Mouse (Mus musculus): ENCODE results near the gene Zfc3h1. TPM values are rescaled to one million over a fixed set of nuclear protein-coding genes. Genes with fewer than 3 reads are reported as not detected.

Gene Zfc3h1
- total RNA-seq, 1 experiment from 2014 or later, result 31.4 TPM

DNA sequence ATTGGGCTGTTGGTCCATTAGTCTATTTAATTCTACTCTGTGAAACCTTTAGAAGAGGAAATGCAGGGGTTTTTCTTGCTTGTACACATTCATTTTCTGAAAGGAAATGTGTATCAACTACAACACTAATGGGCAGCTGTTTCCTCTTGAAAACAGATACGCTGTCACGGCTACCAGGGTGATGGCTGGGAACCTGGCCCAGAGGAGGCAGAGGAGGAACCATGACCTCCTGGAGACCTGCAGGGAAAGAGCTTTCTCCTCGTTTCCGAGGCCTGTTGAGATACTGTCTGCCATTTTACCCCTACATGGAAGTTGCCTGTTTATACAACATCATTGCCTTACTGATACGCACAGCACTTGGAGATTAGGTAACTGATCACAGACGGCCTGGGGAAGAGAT lies 81.0 kb downstream of the Zfc3h1 start:
- ATAC-seq (replicated peaks in 1 of 2; ENCODE audit: insufficient read depth in 1 of 2, low FRiP score in 2 of 2, low TSS enrichment in 1 of 2, low read depth in 1 of 2, poor library complexity in 2 of 2, severe bottlenecking in 2 of 2), result peak; percentile 69 to 70

DNA sequence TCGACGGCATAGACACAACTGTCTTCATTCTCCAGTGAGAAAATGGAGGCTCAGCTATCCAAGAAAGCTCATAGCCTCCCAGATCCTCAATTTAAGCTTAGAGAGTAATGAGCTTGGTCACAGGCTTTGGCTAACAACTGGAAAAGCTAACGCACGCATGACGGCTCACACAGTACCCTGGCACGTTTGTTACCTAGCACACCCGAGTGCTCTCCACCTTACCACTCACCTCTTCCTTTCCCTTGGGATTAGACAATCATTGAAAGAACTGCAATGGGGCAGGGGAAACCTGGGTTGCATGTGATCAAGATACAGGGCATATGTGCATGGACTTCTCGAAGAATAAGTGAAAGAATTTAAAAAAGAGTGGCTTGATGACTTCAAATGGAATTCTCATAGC lies 83.2 kb downstream of the Zfc3h1 start:
- no peak for ATAC-seq (replicated peaks in 1 of 2; ENCODE audit: insufficient read depth in 1 of 2, low FRiP score in 2 of 2, low TSS enrichment in 1 of 2, low read depth in 1 of 2, poor library complexity in 2 of 2, severe bottlenecking in 2 of 2)

DNA sequence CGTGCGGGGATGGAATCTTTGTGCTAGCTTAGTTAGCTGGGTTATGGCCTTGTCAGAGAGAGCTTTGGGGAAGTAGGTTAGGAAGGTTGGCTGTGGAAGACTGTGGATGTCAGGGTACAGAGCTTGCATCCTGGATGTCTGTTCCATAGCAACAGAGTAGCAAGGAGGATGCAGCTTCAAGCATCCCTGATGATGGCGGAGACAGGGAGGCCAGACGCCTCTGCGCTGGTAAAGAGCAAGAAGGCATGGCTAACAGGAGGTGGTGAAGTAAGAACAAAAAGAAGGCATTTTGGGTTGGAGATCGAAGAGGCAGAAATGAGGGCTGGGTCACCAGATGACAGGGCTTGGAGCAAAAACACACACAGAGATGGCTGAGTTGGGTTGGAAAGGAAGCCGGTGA lies 83.9 kb downstream of the Zfc3h1 start:
- no peak for ATAC-seq (replicated peaks in 1 of 2; ENCODE audit: insufficient read depth in 1 of 2, low FRiP score in 2 of 2, low TSS enrichment in 1 of 2, low read depth in 1 of 2, poor library complexity in 2 of 2, severe bottlenecking in 2 of 2)

DNA sequence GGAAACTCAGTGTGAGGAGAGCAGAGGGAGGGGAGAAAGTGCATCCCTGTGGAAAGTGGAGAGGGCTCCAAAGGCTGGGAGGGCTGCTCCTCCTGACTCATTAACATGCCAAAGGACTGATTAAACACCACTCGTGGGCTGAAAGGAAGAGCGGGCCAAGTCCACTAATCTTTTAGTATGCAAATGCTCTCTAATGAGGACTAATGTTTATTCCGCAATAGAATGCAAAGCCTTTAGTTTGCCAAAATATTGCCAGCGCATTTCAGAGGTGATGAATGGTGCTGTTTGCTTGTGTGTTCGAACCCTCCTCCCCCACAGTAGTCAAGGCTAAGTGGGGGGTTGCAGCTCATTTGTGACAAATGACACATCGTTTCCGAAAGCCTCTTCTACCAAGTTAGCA lies 84.3 kb downstream of the Zfc3h1 start:
- no peak for ATAC-seq (replicated peaks in 1 of 2; ENCODE audit: insufficient read depth in 1 of 2, low FRiP score in 2 of 2, low TSS enrichment in 1 of 2, low read depth in 1 of 2, poor library complexity in 2 of 2, severe bottlenecking in 2 of 2)

DNA sequence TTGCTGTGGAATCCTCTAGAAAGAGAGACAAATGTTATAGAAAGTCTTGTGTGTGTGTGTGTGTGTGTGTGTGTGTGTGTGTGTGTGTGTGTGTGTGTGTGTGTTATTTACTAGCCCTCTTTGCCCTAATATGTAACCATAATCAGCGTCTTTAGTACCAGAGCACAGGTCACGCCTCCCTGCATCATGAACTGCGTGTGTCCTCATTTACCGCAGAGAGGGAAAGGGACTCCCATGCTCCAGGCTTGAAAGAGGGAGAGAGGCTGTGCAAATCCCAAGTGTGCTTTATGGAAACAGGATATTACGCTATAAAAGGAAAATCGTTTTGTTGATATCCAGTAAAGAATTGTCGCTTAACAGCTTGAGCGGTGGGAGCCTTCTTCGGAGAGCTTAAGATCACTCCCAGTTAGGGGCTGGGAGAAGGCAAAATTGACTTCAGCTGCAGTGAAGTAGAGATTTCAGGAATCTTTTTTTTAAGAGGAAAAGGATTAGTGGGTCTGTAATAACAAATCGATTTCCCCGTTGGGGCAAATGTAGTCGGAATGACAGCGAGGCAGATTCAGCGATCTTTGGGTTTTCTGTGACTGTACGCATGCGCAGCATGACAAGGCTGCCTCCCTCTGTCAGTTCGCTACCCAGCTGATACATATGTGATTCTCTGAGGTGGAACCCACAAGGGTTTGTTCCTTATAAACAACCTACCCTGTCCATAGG lies 86.0 kb downstream of the Zfc3h1 start:
- no peak for ATAC-seq (replicated peaks in 1 of 2; ENCODE audit: insufficient read depth in 1 of 2, low FRiP score in 2 of 2, low TSS enrichment in 1 of 2, low read depth in 1 of 2, poor library complexity in 2 of 2, severe bottlenecking in 2 of 2)

DNA sequence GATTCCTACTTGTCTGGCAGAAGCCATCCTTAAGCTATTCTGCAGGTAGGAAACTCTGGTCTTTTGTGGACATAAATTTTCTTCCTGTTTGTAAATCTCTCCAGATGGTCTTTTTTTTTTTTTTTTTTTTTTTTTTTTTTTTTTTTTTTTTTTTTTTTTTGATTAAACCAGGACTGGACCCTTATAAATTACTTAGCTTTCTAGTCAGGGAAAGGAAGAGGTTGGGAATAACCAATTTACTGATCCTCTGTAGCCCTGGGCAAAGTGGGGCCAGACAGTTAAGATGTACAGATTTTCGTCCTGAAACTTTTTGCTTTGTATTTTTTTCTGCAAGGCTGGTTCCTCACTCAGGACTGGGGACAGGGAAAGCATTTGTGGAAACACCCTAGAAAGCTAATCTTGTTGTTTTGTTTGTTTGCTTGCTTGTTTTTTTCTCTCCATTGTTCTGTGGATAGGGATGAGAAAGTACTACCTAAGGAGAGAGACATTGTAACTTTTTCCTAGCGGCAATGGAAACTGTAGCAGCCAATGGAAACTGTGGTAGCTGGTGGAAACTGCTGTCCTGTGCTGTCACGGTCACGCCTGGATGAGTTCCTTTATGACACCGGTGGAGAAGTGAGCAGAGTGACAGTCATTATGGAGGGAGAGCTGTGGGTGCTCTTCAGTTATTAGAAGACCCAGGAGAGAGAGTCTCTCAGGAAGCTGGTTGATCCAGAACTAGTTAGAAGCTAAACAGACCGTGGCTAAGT lies 88.6 kb downstream of the Zfc3h1 start:
- no peak for ATAC-seq (replicated peaks in 1 of 2; ENCODE audit: insufficient read depth in 1 of 2, low FRiP score in 2 of 2, low TSS enrichment in 1 of 2, low read depth in 1 of 2, poor library complexity in 2 of 2, severe bottlenecking in 2 of 2)

DNA sequence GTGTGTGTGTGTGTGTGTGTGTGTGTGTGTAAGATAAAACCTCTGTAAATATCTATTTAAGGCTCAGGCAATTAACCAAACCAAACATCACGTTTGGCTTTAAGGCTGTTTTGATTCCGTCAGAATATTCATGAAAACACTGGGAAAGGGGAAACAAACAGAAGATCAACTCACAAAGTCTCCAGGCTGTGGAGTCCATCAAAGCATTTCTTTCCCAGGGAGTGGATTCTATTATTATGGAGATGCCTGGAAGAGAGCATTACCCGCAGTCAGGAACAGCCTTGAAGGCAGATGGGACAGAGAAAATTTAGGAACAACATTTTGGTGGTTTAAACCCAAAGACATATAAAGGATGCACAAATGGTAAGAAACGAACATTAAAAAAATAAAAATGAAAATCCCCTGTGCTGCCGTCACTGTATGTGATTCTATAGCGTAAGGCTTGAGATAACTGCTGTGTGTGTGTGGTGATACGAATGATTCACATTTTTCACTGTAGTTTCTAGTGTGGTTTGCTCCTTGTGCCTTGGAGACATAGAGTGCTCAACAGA lies 90.3 kb downstream of the Zfc3h1 start:
- ATAC-seq (replicated peaks in 1 of 2; ENCODE audit: insufficient read depth in 1 of 2, low FRiP score in 2 of 2, low TSS enrichment in 1 of 2, low read depth in 1 of 2, poor library complexity in 2 of 2, severe bottlenecking in 2 of 2), result no peak

DNA sequence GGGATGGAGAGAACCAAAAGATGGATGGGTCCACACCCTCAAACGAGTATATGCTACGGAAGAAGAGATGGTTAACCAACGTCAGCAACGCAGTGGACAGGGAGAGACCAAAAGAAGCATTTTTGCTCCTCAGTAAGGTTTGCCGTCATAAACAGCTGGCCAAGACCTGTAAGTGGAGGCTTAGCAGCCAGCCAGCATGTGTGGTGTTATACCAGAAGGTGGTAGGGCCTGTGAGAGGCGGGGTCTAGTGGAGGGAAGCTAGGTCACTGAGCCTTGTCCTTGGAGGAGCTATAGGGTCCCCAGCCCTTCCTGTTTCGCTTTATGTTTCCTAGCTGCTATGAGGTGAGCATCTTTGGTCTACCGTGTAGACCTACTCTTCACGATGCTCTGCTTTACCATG lies 91.7 kb downstream of the Zfc3h1 start:
- no peak for ATAC-seq (replicated peaks in 1 of 2; ENCODE audit: insufficient read depth in 1 of 2, low FRiP score in 2 of 2, low TSS enrichment in 1 of 2, low read depth in 1 of 2, poor library complexity in 2 of 2, severe bottlenecking in 2 of 2)

DNA sequence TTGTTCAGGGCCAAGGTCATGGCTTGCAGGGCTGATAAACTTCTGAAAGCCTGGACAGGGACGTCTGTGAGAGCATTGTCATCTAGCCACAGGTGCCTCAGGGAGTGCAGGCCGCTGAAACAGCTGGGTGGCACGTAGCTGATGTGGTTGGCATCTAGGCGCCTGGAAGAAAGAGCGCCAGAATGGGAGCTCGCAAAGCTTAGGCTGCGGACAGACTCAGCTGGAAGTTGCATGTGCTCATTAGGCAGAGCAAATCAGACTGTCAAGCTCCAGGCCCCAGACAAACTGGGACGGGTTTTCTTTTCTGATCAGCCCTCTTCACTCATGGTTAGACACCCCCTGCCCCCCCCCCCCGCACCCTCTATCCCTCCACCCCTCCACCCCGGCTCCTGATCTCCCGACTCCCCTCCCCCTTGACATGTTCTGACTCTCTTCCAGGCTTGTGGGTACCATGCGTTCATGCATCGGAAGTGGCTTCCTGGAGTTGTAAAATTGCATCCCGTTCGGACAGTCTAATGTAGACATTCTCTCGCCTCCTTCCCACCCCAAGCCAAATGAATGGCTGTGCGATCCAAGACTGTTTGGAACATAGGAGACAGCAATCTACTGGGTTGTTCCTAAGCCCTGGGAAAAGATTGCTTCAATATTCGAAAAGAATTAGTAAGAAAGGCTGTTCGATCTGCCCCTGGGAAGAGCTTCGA lies 93.8 kb downstream of the Zfc3h1 start:
- peak; percentile 12 to 39; a peak in 3 of 4 replicates for ATAC-seq (replicated peaks in 1 of 2; ENCODE audit: insufficient read depth in 1 of 2, low FRiP score in 2 of 2, low TSS enrichment in 1 of 2, low read depth in 1 of 2, poor library complexity in 2 of 2, severe bottlenecking in 2 of 2)

Other genes with a start within 250 kb of the Zfc3h1 start
- not detected in 2 replicates for gene Tph2, start 199.9 kb upstream of the Zfc3h1 start, total RNA-seq (2017)
- gene Tbc1d15, start 133.5 kb upstream of the Zfc3h1 start, total RNA-seq (2017), result 39.6 and 43.7 TPM in 2 replicates
- 40.4 and 56.3 TPM in 2 replicates for gene Rab21, start 69.4 kb upstream of the Zfc3h1 start, total RNA-seq (2017)
- gene Tmem19, start 22.5 kb upstream of the Zfc3h1 start, total RNA-seq (2017), result 13.1 and 19.0 TPM in 2 replicates
- 12.3 and 12.6 TPM in 2 replicates for gene Thap2, start 516 bp upstream of the Zfc3h1 start, total RNA-seq (2017)
- not detected in 2 replicates for gene A930009A15Rik, start 185.0 kb downstream of the Zfc3h1 start, total RNA-seq (2017)
- 0.35 and 0.81 TPM in 2 replicates for gene Lgr5, start 202.8 kb downstream of the Zfc3h1 start, total RNA-seq (2017)